ENCODE assay signal across 15 mouse cellular contexts in genomic region chr2:181673501-181673900, GRCm38 (mm10). TPM values are rescaled to one million over a fixed set of nuclear protein-coding genes. Genes with fewer than 3 reads are reported as not detected.
DNase-seq lines count a peak whose midpoint lies in the region; ATAC-seq and TF ChIP-seq lines count a peak whose summit lies in the region.
"Had no signal": no experiment of that assay in that cellular context is flagged by ENCODE, and none has a peak within 500 bp of the region (broad histone marks: within the 10 kb centered on the region; RNA-seq: fewer than 3 reads in every experiment).

No protein-coding gene starts in this region.

- ATAC-seq in hindbrain, embryonic 11.5 days (ENCODE audit: low FRiP score), result 0 out of 2 replicates have a peak, but pooled peaks have one; percentile 12
- ATAC-seq in hindbrain, embryonic 13.5 days (ENCODE audit: low FRiP score), result no peak; the same call in 1 of the 2 replicates
- no peak for ATAC-seq in intestine, postnatal 0 days

- H3K27me3 ChIP-seq in hindbrain, embryonic 11.5 days (ENCODE audit: control insufficient read depth, insufficient read depth, low read length), result peaks cover 42% of the 10 kb centered on the region
- peaks cover 61% of the 10 kb centered on the region for H3K27me3 ChIP-seq in hindbrain, embryonic 13.5 days
- peaks cover 81% of the 10 kb centered on the region for H3K27me3 ChIP-seq in intestine, postnatal 0 days (replicated peaks; ENCODE audit: control insufficient read depth, insufficient read depth, low read length)

- H3K36me3 ChIP-seq in hindbrain, embryonic 11.5 days (ENCODE audit: control insufficient read depth, insufficient read depth, low read length), result no peaks in the 10 kb centered on the region
- no peaks in the 10 kb centered on the region for H3K36me3 ChIP-seq in hindbrain, embryonic 13.5 days
- H3K36me3 ChIP-seq in intestine, postnatal 0 days (ENCODE audit: control insufficient read depth, insufficient read depth), result no peaks in the 10 kb centered on the region; the same call in 1 of the 2 replicates
- H3K36me3 ChIP-seq: hindbrain, embryonic 15.5 days; neural tube, embryonic 12.5 days had no signal

- peak; percentile 9; the same call in 1 of the 2 replicates for TF ChIP-seq POLR2A in lung, adult 2 months (IDR thresholded peaks at IDR 0.05; ENCODE audit: borderline replicate concordance, extremely low read depth, low read depth, low read length)

- H3K4me1 ChIP-seq in hindbrain, embryonic 11.5 days (replicated peaks; ENCODE audit: control insufficient read depth, insufficient read depth, low read length), result peaks cover 9% of the 10 kb centered on the region; the same call in 1 of the 2 replicates
- peaks cover 53% of the 10 kb centered on the region for H3K4me1 ChIP-seq in hindbrain, embryonic 13.5 days (replicated peaks)
- peaks cover 25% of the 10 kb centered on the region for H3K4me1 ChIP-seq in lung, adult 2 months (ENCODE audit: control insufficient read depth, insufficient read depth, low read length)
- no peaks in the 10 kb centered on the region for H3K4me1 ChIP-seq in intestine, postnatal 0 days (replicated peaks; ENCODE audit: control insufficient read depth, insufficient read depth, low read length)

- DNase-seq in hindbrain, embryonic 11.5 days (ENCODE audit: low spot score), result peak; percentile 44
- DNase-seq in 3T3-L1 (ENCODE audit: low read depth, low spot score) (peak; percentile 57), adipocyte (ENCODE audit: low spot score) (peak; percentile 26)
- DNase-seq in lung, adult 2 months, result no peak
- no peak for DNase-seq in gastrocnemius, adult 18-20 months (ENCODE audit: low spot score)
- no peak for DNase-seq in spleen, postnatal 10 days (ENCODE audit: low spot score in 2 of 2)
- DNase-seq: spleen, adult 18-20 months had no signal

- 43% methylated on average over 1 of the region's 1 CpGs for WGBS in hindbrain, embryonic 11.5 days
- 54% methylated on average over 1 of the region's 1 CpGs for WGBS in hindbrain, embryonic 13.5 days
- 23% methylated on average over 1 of the region's 1 CpGs for WGBS in lung, adult 2 months
- 40% methylated on average over 1 of the region's 1 CpGs for WGBS in intestine, postnatal 0 days

- H3K4me2 ChIP-seq in hindbrain, embryonic 11.5 days (replicated peaks; ENCODE audit: low read depth, low read length), result no peak overlapping the region
- H3K4me2 ChIP-seq in hindbrain, embryonic 13.5 days, result no peak overlapping the region
- no peak overlapping the region for H3K4me2 ChIP-seq in intestine, postnatal 0 days (replicated peaks; ENCODE audit: low read depth)
- H3K4me2 ChIP-seq: hindbrain, embryonic 15.5 days; neural tube, embryonic 12.5 days had no signal

- no peak for TF ChIP-seq CTCF in lung, adult 2 months (IDR thresholded peaks at IDR 0.05; ENCODE audit: insufficient read depth, low read length)
- no peak for TF ChIP-seq CTCF in intestine, postnatal 0 days (IDR thresholded peaks at IDR 0.05; ENCODE audit: low read depth)

- no peak overlapping the region for H3K4me3 ChIP-seq in hindbrain, embryonic 11.5 days (ENCODE audit: low read depth, low read length)
- no peak overlapping the region for H3K4me3 ChIP-seq in hindbrain, embryonic 13.5 days
- no peak overlapping the region for H3K4me3 ChIP-seq in lung, adult 2 months (replicated peaks; ENCODE audit: extremely low read depth, low read depth, low read length)
- no peak overlapping the region for H3K4me3 ChIP-seq in intestine, postnatal 0 days (ENCODE audit: low read depth, low read length)
- H3K4me3 ChIP-seq: hindbrain, embryonic 15.5 days; neural tube, embryonic 12.5 days had no signal

- no peak overlapping the region for H3K27ac ChIP-seq in hindbrain, embryonic 11.5 days (ENCODE audit: low read depth, low read length)
- no peak overlapping the region for H3K27ac ChIP-seq in hindbrain, embryonic 13.5 days
- no peak overlapping the region for H3K27ac ChIP-seq in intestine, postnatal 0 days (ENCODE audit: low read depth, low read length)
- H3K27ac ChIP-seq: hindbrain, embryonic 15.5 days; neural tube, embryonic 12.5 days had no signal

- no peaks in the 10 kb centered on the region for H3K9me3 ChIP-seq in hindbrain, embryonic 11.5 days (ENCODE audit: control insufficient read depth, low read length)
- no peaks in the 10 kb centered on the region for H3K9me3 ChIP-seq in hindbrain, embryonic 13.5 days
- no peaks in the 10 kb centered on the region for H3K9me3 ChIP-seq in intestine, postnatal 0 days (ENCODE audit: control insufficient read depth)
- H3K9me3 ChIP-seq: hindbrain, embryonic 15.5 days; neural tube, embryonic 12.5 days had no signal

- no peak overlapping the region for H3K9ac ChIP-seq in hindbrain, embryonic 11.5 days (ENCODE audit: low read depth, low read length)
- H3K9ac ChIP-seq in hindbrain, embryonic 13.5 days, result no peak overlapping the region
- no peak overlapping the region for H3K9ac ChIP-seq in intestine, postnatal 0 days (ENCODE audit: low read depth, low read length)
- H3K9ac ChIP-seq: hindbrain, embryonic 15.5 days; neural tube, embryonic 12.5 days had no signal

RNA-seq across cellular contexts. Expression of gene Sox18, which starts 2.1 kb away (rescaled TPM):
- 17.0 and 17.1 TPM in 2 replicates for polyA plus RNA-seq in hindbrain, embryonic 11.5 days (2014; fragmentation: Nextera tagmentation; extraction: Ambion mirVana)
- polyA plus RNA-seq in hindbrain, embryonic 13.5 days (2015; fragmentation: Nextera tagmentation; extraction: Ambion mirVana), result 19.1 and 20.2 TPM in 2 replicates
- 393 and 460 TPM in 2 replicates for polyA plus RNA-seq in lung, adult 2 months (2012; rRNA removed)
- 10 to 100 TPM in 1 of 2 experiments, 1 to 10 TPM in 1; 9.7 to 22.1 TPM for total RNA-seq in gastrocnemius, adult 18-20 months (2021)
- polyA plus RNA-seq in intestine, postnatal 0 days (2015; fragmentation: Nextera tagmentation; extraction: Ambion mirVana), result 24.7 and 28.5 TPM in 2 replicates

RNA-seq across cellular contexts. Expression of gene Tcea2, which starts 6.6 kb away (rescaled TPM):
- 20.7 and 21.2 TPM in 2 replicates for polyA plus RNA-seq in hindbrain, embryonic 11.5 days (2014; fragmentation: Nextera tagmentation; extraction: Ambion mirVana)
- 36.0 and 42.4 TPM in 2 replicates for polyA plus RNA-seq in hindbrain, embryonic 13.5 days (2015; fragmentation: Nextera tagmentation; extraction: Ambion mirVana)
- polyA plus RNA-seq in lung, adult 2 months (2012; rRNA removed), result 9.9 and 15.7 TPM in 2 replicates
- total RNA-seq in gastrocnemius, adult 18-20 months (2021), result 1 to 10 TPM; 6.6 to 6.9 TPM
- 6.8 and 8.0 TPM in 2 replicates for polyA plus RNA-seq in intestine, postnatal 0 days (2015; fragmentation: Nextera tagmentation; extraction: Ambion mirVana)

RNA-seq across cellular contexts. Expression of gene Gm29797, which starts 16.7 kb away (rescaled TPM):
- polyA plus RNA-seq in hindbrain, embryonic 11.5 days (2014; fragmentation: Nextera tagmentation; extraction: Ambion mirVana), result 0.35 TPM in 1 of 2 replicates, not detected in the other
- 0.27 TPM in 1 of 2 replicates, not detected in the other for polyA plus RNA-seq in hindbrain, embryonic 13.5 days (2015; fragmentation: Nextera tagmentation; extraction: Ambion mirVana)
- polyA plus RNA-seq in lung, adult 2 months (2012; rRNA removed), result not detected in 2 replicates
- not detected for total RNA-seq in gastrocnemius, adult 18-20 months (2021)
- polyA plus RNA-seq in intestine, postnatal 0 days (2015; fragmentation: Nextera tagmentation; extraction: Ambion mirVana), result 0.26 and 0.55 TPM in 2 replicates
- total RNA-seq: megakaryocyte, adult 5-6 weeks had no signal
- polyA plus RNA-seq: hindbrain, embryonic 15.5 days; neural tube, embryonic 12.5 days had no signal

RNA-seq across cellular contexts. Expression of gene Rgs19, which starts 20.3 kb away (rescaled TPM):
- 62.2 and 63.7 TPM in 2 replicates for polyA plus RNA-seq in hindbrain, embryonic 11.5 days (2014; fragmentation: Nextera tagmentation; extraction: Ambion mirVana)
- polyA plus RNA-seq in hindbrain, embryonic 13.5 days (2015; fragmentation: Nextera tagmentation; extraction: Ambion mirVana), result 43.6 and 44.4 TPM in 2 replicates
- 77.2 and 82.8 TPM in 2 replicates for polyA plus RNA-seq in lung, adult 2 months (2012; rRNA removed)
- total RNA-seq in gastrocnemius, adult 18-20 months (2021), result 1 to 10 TPM; 2.4 to 4.3 TPM
- 11.3 and 12.7 TPM in 2 replicates for polyA plus RNA-seq in intestine, postnatal 0 days (2015; fragmentation: Nextera tagmentation; extraction: Ambion mirVana)

RNA-seq across cellular contexts. Expression of gene Lkaaear1, which starts 24.7 kb away (rescaled TPM):
- polyA plus RNA-seq in hindbrain, embryonic 11.5 days (2014; fragmentation: Nextera tagmentation; extraction: Ambion mirVana), result not detected in 2 replicates
- not detected in 2 replicates for polyA plus RNA-seq in hindbrain, embryonic 13.5 days (2015; fragmentation: Nextera tagmentation; extraction: Ambion mirVana)
- polyA plus RNA-seq in lung, adult 2 months (2012; rRNA removed), result not detected in 2 replicates
- not detected for total RNA-seq in gastrocnemius, adult 18-20 months (2021)
- not detected in 2 replicates for polyA plus RNA-seq in intestine, postnatal 0 days (2015; fragmentation: Nextera tagmentation; extraction: Ambion mirVana)
- total RNA-seq: ES-E14; megakaryocyte, adult 5-6 weeks had no signal
- polyA plus RNA-seq: brain, embryonic 14.5 days; embryonic facial prominence, embryonic 11.5 days; hindbrain, embryonic 15.5 days; neural tube, embryonic 12.5 days had no signal

Comparison
In these comparisons a context has a peak if more than half of its experiments do, and no peak if none do; other contexts are left out.
1. DNase-seq: peak in hindbrain, embryonic 11.5 days (single experiment), 3T3-L1 (single experiment) and adipocyte (single experiment); none in lung, adult 2 months (single experiment), gastrocnemius, adult 18-20 months (single experiment) and spleen, postnatal 10 days (0 of 2).
2. RNA of gene Sox18, which starts 2.1 kb away (polyA plus RNA-seq): 393 to 460 TPM in lung, adult 2 months; 24.7 to 28.5 TPM in intestine, postnatal 0 days, 19.1 to 20.2 TPM in hindbrain, embryonic 13.5 days and 17.0 to 17.1 TPM in hindbrain, embryonic 11.5 days; every median in the first group is over 10 times any median in the second.